20 mouse cellular contexts compared by ENCODE assay signal in genomic region chr1:33766520-33767508, GRCm38 (mm10). TPM values are rescaled to one million over a fixed set of nuclear protein-coding genes. Genes with fewer than 3 reads are reported as not detected.
DNase-seq lines count a peak whose midpoint lies in the region; ATAC-seq lines count a peak whose summit lies in the region.
"Had no signal": no experiment of that assay in that cellular context is flagged by ENCODE, and none has a peak within 500 bp of the region (broad histone marks: within the 10 kb centered on the region; RNA-seq: fewer than 3 reads in every experiment).

No protein-coding gene starts in this region.

- no peaks in the 10 kb centered on the region for H3K9me3 ChIP-seq in heart, embryonic 10.5 days
- no peaks in the 10 kb centered on the region for H3K9me3 ChIP-seq in kidney, embryonic 16.5 days (ENCODE audit: low read length)
- H3K9me3 ChIP-seq in lung, embryonic 16.5 days (ENCODE audit: control insufficient read depth, low read length) = no peaks in the 10 kb centered on the region
- no peaks in the 10 kb centered on the region for H3K9me3 ChIP-seq in stomach, embryonic 15.5 days
- H3K9me3 ChIP-seq: embryonic facial prominence, embryonic 13.5 days; forebrain, embryonic 13.5 days; hindbrain, embryonic 13.5 days had no signal

- H3K9ac ChIP-seq in kidney, embryonic 16.5 days (replicated peaks; ENCODE audit: low read length) = no peak overlapping the region
- no peak overlapping the region for H3K9ac ChIP-seq in lung, embryonic 16.5 days (ENCODE audit: low read length)
- H3K9ac ChIP-seq in stomach, embryonic 15.5 days = no peak overlapping the region
- H3K9ac ChIP-seq: embryonic facial prominence, embryonic 13.5 days; forebrain, embryonic 13.5 days; forebrain, postnatal 0 days; hindbrain, embryonic 13.5 days had no signal

- WGBS in heart, embryonic 10.5 days = 90% methylated on average over 16 of the region's 16 CpGs
- 65% methylated on average over 16 of the region's 16 CpGs for WGBS in kidney, embryonic 16.5 days
- 58% methylated on average over 16 of the region's 16 CpGs for WGBS in lung, embryonic 16.5 days
- WGBS in stomach, embryonic 15.5 days = 62% methylated on average over 16 of the region's 16 CpGs

- no peak overlapping the region for H3K27ac ChIP-seq in heart, embryonic 10.5 days
- H3K27ac ChIP-seq in kidney, embryonic 16.5 days (ENCODE audit: low read length) = peak overlapping the region; percentile 83
- H3K27ac ChIP-seq in lung, embryonic 16.5 days (ENCODE audit: low read length) = no peak overlapping the region; the same call in 1 of the 2 replicates
- H3K27ac ChIP-seq in stomach, embryonic 15.5 days = no peak overlapping the region
- H3K27ac ChIP-seq: embryonic facial prominence, embryonic 13.5 days; forebrain, embryonic 13.5 days; hindbrain, embryonic 13.5 days had no signal

- intact Hi-C loops in heart, postnatal 14 days (cut with DNase I) = no loop called here

- no peak overlapping the region for H3K4me3 ChIP-seq in heart, embryonic 10.5 days
- H3K4me3 ChIP-seq in kidney, embryonic 16.5 days (ENCODE audit: low read length) = no peak overlapping the region
- H3K4me3 ChIP-seq in lung, embryonic 16.5 days (ENCODE audit: low read length) = no peak overlapping the region
- H3K4me3 ChIP-seq in stomach, embryonic 15.5 days (replicated peaks) = no peak overlapping the region
- H3K4me3 ChIP-seq: embryonic facial prominence, embryonic 13.5 days; forebrain, embryonic 13.5 days; hindbrain, embryonic 13.5 days had no signal

- peak; percentile 36 for DNase-seq in heart, embryonic 10.5 days (ENCODE audit: low spot score)
- DNase-seq in heart, postnatal 14 days = no peak
- no peak for DNase-seq in kidney, postnatal 25 days
- DNase-seq in lung, postnatal 25 days (ENCODE audit: low spot score) = no peak
- DNase-seq: adrenal gland, adult 2 months; adrenal gland, postnatal 25 days; cerebellum, adult 18-20 months; cerebellum, adult 9-11 months; cerebellum, postnatal 36 days; forebrain, postnatal 0 days; gastrocnemius, postnatal 14 days; heart, postnatal 10 days had no signal

- no peak overlapping the region for H3K4me2 ChIP-seq in kidney, embryonic 16.5 days (replicated peaks; ENCODE audit: low read depth, low read length)
- H3K4me2 ChIP-seq in lung, embryonic 16.5 days (ENCODE audit: low read depth, low read length) = no peak overlapping the region
- H3K4me2 ChIP-seq in stomach, embryonic 15.5 days = no peak overlapping the region
- H3K4me2 ChIP-seq: embryonic facial prominence, embryonic 13.5 days; forebrain, embryonic 13.5 days; hindbrain, embryonic 13.5 days had no signal

- ATAC-seq in kidney, embryonic 16.5 days (ENCODE audit: low FRiP score, low TSS enrichment) = peak; percentile 84
- peak; percentile 36; the same call in 1 of the 2 replicates for ATAC-seq in lung, embryonic 16.5 days (ENCODE audit: low read depth)
- ATAC-seq in stomach, embryonic 15.5 days (ENCODE audit: insufficient read depth, low FRiP score, low read depth) = peak; percentile 50; the same call in 1 of the 2 replicates
- ATAC-seq: activated CD4-positive, CD25-positive, alpha-beta regulatory T cell, adult 4 months; forebrain, embryonic 13.5 days; forebrain, postnatal 0 days; Patski had no signal

- H3K4me1 ChIP-seq in heart, embryonic 10.5 days = no peaks in the 10 kb centered on the region
- H3K4me1 ChIP-seq in kidney, embryonic 16.5 days (ENCODE audit: insufficient read depth, low read length) = peaks cover 4% of the 10 kb centered on the region; the same call in 1 of the 2 replicates
- H3K4me1 ChIP-seq in lung, embryonic 16.5 days (replicated peaks; ENCODE audit: control insufficient read depth, insufficient read depth, low read length) = no peaks in the 10 kb centered on the region
- H3K4me1 ChIP-seq in stomach, embryonic 15.5 days = no peaks in the 10 kb centered on the region
- H3K4me1 ChIP-seq: forebrain, embryonic 13.5 days; hindbrain, embryonic 13.5 days had no signal

- no peaks in the 10 kb centered on the region for H3K27me3 ChIP-seq in heart, embryonic 10.5 days (ENCODE audit: insufficient read depth, poor library complexity, severe bottlenecking)
- H3K27me3 ChIP-seq in kidney, embryonic 16.5 days (ENCODE audit: insufficient read depth, low read length) = no peaks in the 10 kb centered on the region
- no peaks in the 10 kb centered on the region for H3K27me3 ChIP-seq in lung, embryonic 16.5 days (ENCODE audit: control insufficient read depth, insufficient read depth, low read depth, low read length)
- H3K27me3 ChIP-seq in stomach, embryonic 15.5 days (replicated peaks) = no peaks in the 10 kb centered on the region
- H3K27me3 ChIP-seq: embryonic facial prominence, embryonic 13.5 days; forebrain, embryonic 13.5 days; hindbrain, embryonic 13.5 days; Patski had no signal

- peaks cover 31% of the 10 kb centered on the region for H3K36me3 ChIP-seq in heart, embryonic 10.5 days
- H3K36me3 ChIP-seq in kidney, embryonic 16.5 days (ENCODE audit: insufficient read depth, low read length) = peaks cover 27% of the 10 kb centered on the region
- peaks cover 7% of the 10 kb centered on the region; the same call in 1 of the 2 replicates for H3K36me3 ChIP-seq in lung, embryonic 16.5 days (ENCODE audit: control insufficient read depth, insufficient read depth, low read length)
- H3K36me3 ChIP-seq in stomach, embryonic 15.5 days = peaks cover 16% of the 10 kb centered on the region

RNA-seq across cellular contexts. Expression of gene Bag2, which starts 9.2 kb away (rescaled TPM):
- polyA plus RNA-seq in heart, embryonic 10.5 days (2016; fragmentation: Nextera tagmentation; extraction: Ambion mirVana) = 104 and 115 TPM in 2 replicates
- 10 to 100 TPM; 31.5 to 37.6 TPM for total RNA-seq in heart, postnatal 14 days (2021)
- 98.1 and 105 TPM in 2 replicates for polyA plus RNA-seq in kidney, embryonic 16.5 days (2015; fragmentation: Nextera tagmentation; extraction: Ambion mirVana)
- polyA plus RNA-seq in lung, embryonic 16.5 days (2015; fragmentation: Nextera tagmentation; extraction: Ambion mirVana) = 39.0 and 39.3 TPM in 2 replicates
- polyA plus RNA-seq in stomach, embryonic 15.5 days (2015; fragmentation: Nextera tagmentation; extraction: Ambion mirVana) = 64.5 and 71.5 TPM in 2 replicates

RNA-seq across cellular contexts. Expression of gene Rab23, which starts 47.1 kb away (rescaled TPM):
- 16.1 and 18.1 TPM in 2 replicates for polyA plus RNA-seq in heart, embryonic 10.5 days (2016; fragmentation: Nextera tagmentation; extraction: Ambion mirVana)
- total RNA-seq in heart, postnatal 14 days (2021) = 10 to 100 TPM; 10.8 to 11.5 TPM
- polyA plus RNA-seq in kidney, embryonic 16.5 days (2015; fragmentation: Nextera tagmentation; extraction: Ambion mirVana) = 26.8 and 27.5 TPM in 2 replicates
- polyA plus RNA-seq in lung, embryonic 16.5 days (2015; fragmentation: Nextera tagmentation; extraction: Ambion mirVana) = 21.0 and 24.9 TPM in 2 replicates
- polyA plus RNA-seq in stomach, embryonic 15.5 days (2015; fragmentation: Nextera tagmentation; extraction: Ambion mirVana) = 24.1 and 26.8 TPM in 2 replicates

RNA-seq across cellular contexts. Expression of gene Zfp451, which starts 47.6 kb away (rescaled TPM):
- 19.3 and 23.5 TPM in 2 replicates for polyA plus RNA-seq in heart, embryonic 10.5 days (2016; fragmentation: Nextera tagmentation; extraction: Ambion mirVana)
- total RNA-seq in heart, postnatal 14 days (2021) = 10 to 100 TPM; 16.3 to 19.4 TPM
- polyA plus RNA-seq in kidney, embryonic 16.5 days (2015; fragmentation: Nextera tagmentation; extraction: Ambion mirVana) = 26.4 and 28.3 TPM in 2 replicates
- 22.4 and 23.3 TPM in 2 replicates for polyA plus RNA-seq in lung, embryonic 16.5 days (2015; fragmentation: Nextera tagmentation; extraction: Ambion mirVana)
- 20.2 and 21.0 TPM in 2 replicates for polyA plus RNA-seq in stomach, embryonic 15.5 days (2015; fragmentation: Nextera tagmentation; extraction: Ambion mirVana)
